In the genomic region with DNA sequence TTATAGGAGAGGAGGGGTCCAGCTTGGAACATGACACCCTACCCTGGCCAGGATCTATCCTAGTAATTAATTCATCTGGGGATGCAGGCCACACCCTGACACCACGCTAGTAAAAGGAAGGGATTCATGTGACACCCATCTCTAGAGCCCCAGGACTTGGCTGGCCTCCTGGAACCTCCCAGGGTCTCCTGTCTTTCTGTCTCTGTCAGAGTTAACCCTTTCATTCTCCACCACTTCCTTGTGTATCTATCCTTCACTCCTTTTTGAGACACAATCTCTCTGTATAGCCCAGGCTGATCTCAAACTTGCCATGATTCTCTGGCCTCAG, we compare ENCODE assay signal across 13 mouse cellular contexts. TPM values are rescaled to one million over a fixed set of nuclear protein-coding genes. Genes with fewer than 3 reads are reported as not detected.
DNase-seq lines count a peak whose midpoint lies in the region; ATAC-seq and TF ChIP-seq lines count a peak whose summit lies in the region.
"Had no signal": no experiment of that assay in that cellular context is flagged by ENCODE, and none has a peak within 500 bp of the region (broad histone marks: within the 10 kb centered on the region; RNA-seq: fewer than 3 reads in every experiment).

No protein-coding gene starts in this region.

- TF ChIP-seq POLR2A in olfactory bulb, adult 2 months (IDR thresholded peaks at IDR 0.05; ENCODE audit: insufficient read depth, low read depth, low read length), result no peak

- no peaks in the 10 kb centered on the region for H3K9me3 ChIP-seq in hindbrain, embryonic 12.5 days (replicated peaks)
- H3K9me3 ChIP-seq in hindbrain, embryonic 14.5 days (ENCODE audit: control insufficient read depth, low read length), result no peaks in the 10 kb centered on the region
- H3K9me3 ChIP-seq in midbrain, embryonic 11.5 days (ENCODE audit: control insufficient read depth, low read length), result no peaks in the 10 kb centered on the region
- no peaks in the 10 kb centered on the region for H3K9me3 ChIP-seq in midbrain, embryonic 13.5 days
- H3K9me3 ChIP-seq: limb, embryonic 12.5 days; neural tube, embryonic 12.5 days had no signal

- no peaks in the 10 kb centered on the region for H3K36me3 ChIP-seq in hindbrain, embryonic 12.5 days
- H3K36me3 ChIP-seq in hindbrain, embryonic 14.5 days (replicated peaks; ENCODE audit: control insufficient read depth, insufficient read depth), result no peaks in the 10 kb centered on the region
- H3K36me3 ChIP-seq in midbrain, embryonic 11.5 days (ENCODE audit: control insufficient read depth, insufficient read depth, low read length), result no peaks in the 10 kb centered on the region
- H3K36me3 ChIP-seq in midbrain, embryonic 13.5 days, result no peaks in the 10 kb centered on the region
- H3K36me3 ChIP-seq: limb, embryonic 12.5 days; neural tube, embryonic 12.5 days had no signal

- 25% methylated on average over 1 of the region's 1 CpGs for WGBS in hindbrain, embryonic 12.5 days
- WGBS in hindbrain, embryonic 14.5 days, result 31% methylated on average over 1 of the region's 1 CpGs
- 20% methylated on average over 1 of the region's 1 CpGs for WGBS in midbrain, embryonic 11.5 days
- 17% methylated on average over 1 of the region's 1 CpGs for WGBS in midbrain, embryonic 13.5 days
- WGBS in olfactory bulb, adult 2 months, result 54% methylated on average over 1 of the region's 1 CpGs

- DNase-seq in gastrocnemius, adult 2 months, result no peak
- no peak for DNase-seq in gastrocnemius, adult 8-10 months (ENCODE audit: low spot score in 2 of 2)
- no peak for DNase-seq in hindbrain, embryonic 14.5 days (ENCODE audit: low spot score)
- DNase-seq in midbrain, embryonic 11.5 days (ENCODE audit: low spot score, missing footprints), result peak; percentile 81
- DNase-seq in thymus, postnatal 25 days, result no peak

- H3K4me2 ChIP-seq in hindbrain, embryonic 12.5 days (replicated peaks), result no peak overlapping the region
- H3K4me2 ChIP-seq in hindbrain, embryonic 14.5 days (replicated peaks), result no peak overlapping the region
- no peak overlapping the region for H3K4me2 ChIP-seq in midbrain, embryonic 11.5 days
- H3K4me2 ChIP-seq in midbrain, embryonic 13.5 days (replicated peaks), result no peak overlapping the region
- H3K4me2 ChIP-seq: limb, embryonic 12.5 days; neural tube, embryonic 12.5 days had no signal

- H3K9ac ChIP-seq in hindbrain, embryonic 12.5 days, result no peak overlapping the region
- H3K9ac ChIP-seq in hindbrain, embryonic 14.5 days, result no peak overlapping the region; the same call in 1 of the 2 replicates
- H3K9ac ChIP-seq in midbrain, embryonic 11.5 days (ENCODE audit: low read length), result no peak overlapping the region
- H3K9ac ChIP-seq in midbrain, embryonic 13.5 days (replicated peaks), result no peak overlapping the region
- H3K9ac ChIP-seq: limb, embryonic 12.5 days had no signal

- intact Hi-C loops in gastrocnemius, adult 2 months (cut with DNase I), result no loop called here

- peaks cover 54% of the 10 kb centered on the region for H3K4me1 ChIP-seq in hindbrain, embryonic 12.5 days
- H3K4me1 ChIP-seq in hindbrain, embryonic 14.5 days (replicated peaks; ENCODE audit: control insufficient read depth, insufficient read depth, low read length), result peaks cover 38% of the 10 kb centered on the region
- H3K4me1 ChIP-seq in midbrain, embryonic 11.5 days (ENCODE audit: control insufficient read depth, insufficient read depth, low read length), result peaks cover 19% of the 10 kb centered on the region
- peaks cover 59% of the 10 kb centered on the region for H3K4me1 ChIP-seq in midbrain, embryonic 13.5 days (replicated peaks)
- peaks cover 30% of the 10 kb centered on the region for H3K4me1 ChIP-seq in olfactory bulb, adult 2 months (ENCODE audit: control insufficient read depth, insufficient read depth, low read length)

- peak overlapping the region; percentile 90 for H3K27ac ChIP-seq in gastrocnemius, adult 2 months
- peak overlapping the region; percentile 66; the same call in 1 of the 2 replicates for H3K27ac ChIP-seq in hindbrain, embryonic 12.5 days
- no peak overlapping the region for H3K27ac ChIP-seq in hindbrain, embryonic 14.5 days
- H3K27ac ChIP-seq in midbrain, embryonic 11.5 days (ENCODE audit: low read depth, low read length), result no peak overlapping the region
- H3K27ac ChIP-seq in midbrain, embryonic 13.5 days, result no peak overlapping the region; the same call in 1 of the 2 replicates
- H3K27ac ChIP-seq in olfactory bulb, adult 2 months (ENCODE audit: insufficient read depth, low read depth, low read length), result peak overlapping the region; percentile 57; the same call in 1 of the 2 replicates
- H3K27ac ChIP-seq: limb, embryonic 12.5 days; neural tube, embryonic 12.5 days had no signal

- peak overlapping the region; percentile 75 for H3K4me3 ChIP-seq in gastrocnemius, adult 2 months
- no peak overlapping the region for H3K4me3 ChIP-seq in hindbrain, embryonic 12.5 days
- no peak overlapping the region for H3K4me3 ChIP-seq in hindbrain, embryonic 14.5 days (replicated peaks; ENCODE audit: low read length)
- H3K4me3 ChIP-seq in midbrain, embryonic 11.5 days (ENCODE audit: low read depth, low read length), result no peak overlapping the region
- H3K4me3 ChIP-seq in midbrain, embryonic 13.5 days (replicated peaks), result no peak overlapping the region
- H3K4me3 ChIP-seq in olfactory bulb, adult 2 months (ENCODE audit: insufficient read depth, low read depth, low read length), result no peak overlapping the region
- H3K4me3 ChIP-seq: limb, embryonic 12.5 days; neural tube, embryonic 12.5 days had no signal

- ATAC-seq in hindbrain, embryonic 12.5 days (ENCODE audit: low FRiP score), result no peak
- no peak for ATAC-seq in hindbrain, embryonic 14.5 days (ENCODE audit: low FRiP score)
- ATAC-seq in midbrain, embryonic 11.5 days (ENCODE audit: low FRiP score), result no peak
- ATAC-seq in midbrain, embryonic 13.5 days, result no peak

- H3K27me3 ChIP-seq in hindbrain, embryonic 12.5 days, result peaks cover 24% of the 10 kb centered on the region
- H3K27me3 ChIP-seq in hindbrain, embryonic 14.5 days (ENCODE audit: control insufficient read depth, insufficient read depth, low read length), result peaks cover 11% of the 10 kb centered on the region
- no peaks in the 10 kb centered on the region for H3K27me3 ChIP-seq in midbrain, embryonic 11.5 days (ENCODE audit: control insufficient read depth, insufficient read depth, low read length)
- H3K27me3 ChIP-seq in midbrain, embryonic 13.5 days, result peaks cover 13% of the 10 kb centered on the region

- no peak for TF ChIP-seq CTCF in gastrocnemius, adult 2 months (IDR thresholded peaks at IDR 0.05)
- no peak for TF ChIP-seq CTCF in olfactory bulb, adult 2 months (IDR thresholded peaks at IDR 0.05; ENCODE audit: insufficient read depth, low read depth, low read length)

RNA-seq across cellular contexts. Expression of gene Josd2, which starts 4.7 kb away (rescaled TPM):
- 10 to 100 TPM; 51.0 to 57.0 TPM for total RNA-seq in gastrocnemius, adult 2 months (2021)
- 10 to 100 TPM; 48.9 to 66.1 (median 56.3) TPM for total RNA-seq in gastrocnemius, adult 8-10 months (2022)
- 60.5 and 65.1 TPM in 2 replicates for polyA plus RNA-seq in hindbrain, embryonic 12.5 days (2016; fragmentation: Nextera tagmentation; extraction: Ambion mirVana)
- polyA plus RNA-seq in hindbrain, embryonic 14.5 days (2014; fragmentation: Nextera tagmentation; extraction: Ambion mirVana), result 26.9 and 33.4 TPM in 2 replicates
- 49.4 and 55.8 TPM in 2 replicates for polyA plus RNA-seq in midbrain, embryonic 11.5 days (2014; fragmentation: Nextera tagmentation; extraction: Ambion mirVana)
- 41.6 and 44.8 TPM in 2 replicates for polyA plus RNA-seq in midbrain, embryonic 13.5 days (2015; fragmentation: Nextera tagmentation; extraction: Ambion mirVana)
- not detected in 2 replicates for polyA plus RNA-seq in olfactory bulb, adult 2 months (2012; ENCODE audit: insufficient read depth, insufficient read length, low replicate concordance, missing spikeins)

RNA-seq across cellular contexts. Expression of gene Aspdh, which starts 7.3 kb away (rescaled TPM):
- total RNA-seq in gastrocnemius, adult 2 months (2021), result not detected
- total RNA-seq in gastrocnemius, adult 8-10 months (2022), result under 1 TPM in 1 of 4 experiments, not detected in 3; 0.29 TPM
- 1.3 and 3.9 TPM in 2 replicates for polyA plus RNA-seq in hindbrain, embryonic 12.5 days (2016; fragmentation: Nextera tagmentation; extraction: Ambion mirVana)
- 3.4 and 5.1 TPM in 2 replicates for polyA plus RNA-seq in hindbrain, embryonic 14.5 days (2014; fragmentation: Nextera tagmentation; extraction: Ambion mirVana)
- 1.8 and 2.9 TPM in 2 replicates for polyA plus RNA-seq in midbrain, embryonic 11.5 days (2014; fragmentation: Nextera tagmentation; extraction: Ambion mirVana)
- 8.6 and 10.8 TPM in 2 replicates for polyA plus RNA-seq in midbrain, embryonic 13.5 days (2015; fragmentation: Nextera tagmentation; extraction: Ambion mirVana)
- polyA plus RNA-seq in olfactory bulb, adult 2 months (2012; ENCODE audit: insufficient read depth, insufficient read length, low replicate concordance, missing spikeins), result not detected in 2 replicates
- total RNA-seq: megakaryocyte-erythroid progenitor cell, adult 5-6 weeks had no signal
- polyA plus RNA-seq: C2C12; thymus, postnatal 0 days had no signal

RNA-seq across cellular contexts. Expression of gene Emc10, which starts 23.8 kb away (rescaled TPM):
- total RNA-seq in gastrocnemius, adult 2 months (2021), result 10 to 100 TPM; 43.6 to 52.2 TPM
- 10 to 100 TPM; 48.6 to 53.7 (median 51.8) TPM for total RNA-seq in gastrocnemius, adult 8-10 months (2022)
- 134 and 142 TPM in 2 replicates for polyA plus RNA-seq in hindbrain, embryonic 12.5 days (2016; fragmentation: Nextera tagmentation; extraction: Ambion mirVana)
- polyA plus RNA-seq in hindbrain, embryonic 14.5 days (2014; fragmentation: Nextera tagmentation; extraction: Ambion mirVana), result 167 and 182 TPM in 2 replicates
- polyA plus RNA-seq in midbrain, embryonic 11.5 days (2014; fragmentation: Nextera tagmentation; extraction: Ambion mirVana), result 91.8 and 99.3 TPM in 2 replicates
- 118 and 129 TPM in 2 replicates for polyA plus RNA-seq in midbrain, embryonic 13.5 days (2015; fragmentation: Nextera tagmentation; extraction: Ambion mirVana)
- not detected in 2 replicates for polyA plus RNA-seq in olfactory bulb, adult 2 months (2012; ENCODE audit: insufficient read depth, insufficient read length, low replicate concordance, missing spikeins)

RNA-seq across cellular contexts. Expression of gene Fam71e1, which starts 23.9 kb away (rescaled TPM):
- total RNA-seq in gastrocnemius, adult 2 months (2021), result 1 to 10 TPM; 2.4 to 5.5 TPM
- 1 to 10 TPM; 3.4 to 5.4 (median 4.4) TPM for total RNA-seq in gastrocnemius, adult 8-10 months (2022)
- polyA plus RNA-seq in hindbrain, embryonic 12.5 days (2016; fragmentation: Nextera tagmentation; extraction: Ambion mirVana), result 25.2 and 26.0 TPM in 2 replicates
- 10.9 and 23.8 TPM in 2 replicates for polyA plus RNA-seq in hindbrain, embryonic 14.5 days (2014; fragmentation: Nextera tagmentation; extraction: Ambion mirVana)
- 14.7 and 17.1 TPM in 2 replicates for polyA plus RNA-seq in midbrain, embryonic 11.5 days (2014; fragmentation: Nextera tagmentation; extraction: Ambion mirVana)
- polyA plus RNA-seq in midbrain, embryonic 13.5 days (2015; fragmentation: Nextera tagmentation; extraction: Ambion mirVana), result 43.0 and 46.1 TPM in 2 replicates
- not detected in 2 replicates for polyA plus RNA-seq in olfactory bulb, adult 2 months (2012; ENCODE audit: insufficient read depth, insufficient read length, low replicate concordance, missing spikeins)

RNA-seq across cellular contexts. Expression of gene Lrrc4b, which starts 43.7 kb away (rescaled TPM):
- total RNA-seq in gastrocnemius, adult 2 months (2021), result not detected
- total RNA-seq in gastrocnemius, adult 8-10 months (2022), result under 1 TPM; 0.10 to 0.27 (median 0.11) TPM
- polyA plus RNA-seq in hindbrain, embryonic 12.5 days (2016; fragmentation: Nextera tagmentation; extraction: Ambion mirVana), result 12.6 and 12.7 TPM in 2 replicates
- polyA plus RNA-seq in hindbrain, embryonic 14.5 days (2014; fragmentation: Nextera tagmentation; extraction: Ambion mirVana), result 26.4 and 26.5 TPM in 2 replicates
- 9.2 and 10.3 TPM in 2 replicates for polyA plus RNA-seq in midbrain, embryonic 11.5 days (2014; fragmentation: Nextera tagmentation; extraction: Ambion mirVana)
- 15.7 and 16.4 TPM in 2 replicates for polyA plus RNA-seq in midbrain, embryonic 13.5 days (2015; fragmentation: Nextera tagmentation; extraction: Ambion mirVana)
- polyA plus RNA-seq in olfactory bulb, adult 2 months (2012; ENCODE audit: insufficient read depth, insufficient read length, low replicate concordance, missing spikeins), result not detected in 2 replicates
- total RNA-seq: megakaryocyte-erythroid progenitor cell, adult 5-6 weeks had no signal
- polyA plus RNA-seq: C2C12; thymus, postnatal 0 days had no signal

Comparison
In these comparisons a context has a peak if more than half of its experiments do, and no peak if none do; other contexts are left out.
1. H3K27ac ChIP-seq: peak in gastrocnemius, adult 2 months (single experiment), hindbrain, embryonic 12.5 days (single experiment) and olfactory bulb, adult 2 months (single experiment); none in hindbrain, embryonic 14.5 days (single experiment), midbrain, embryonic 11.5 days (single experiment) and midbrain, embryonic 13.5 days (single experiment).